Mouse (Mus musculus) cerebellum, adult 9-11 months (tissue): ENCODE results near the gene Actr6.
"Not testable (repeated sequence)": the region's sequence is repeated elsewhere in the genome, so short reads cannot be mapped to it uniquely, and the experiment has no call there.

ENCODE experiments used
- DNase-seq: peaks from one replicate; pipeline ENCODE4 v3.0.0; 2022

The Actr6 gene

GRCm38 (mm10) chr10:89737887-89738286, 5.8 kb upstream of the Actr6 start:
- no peak for DNase-seq

GRCm38 (mm10) chr10:89737092-89737491, 5.0 kb upstream of the Actr6 start:
- DNase-seq: no peak

GRCm38 (mm10) chr10:89731341-89731740, 754 bp downstream of the Actr6 start:
- no peak for DNase-seq

DNA sequence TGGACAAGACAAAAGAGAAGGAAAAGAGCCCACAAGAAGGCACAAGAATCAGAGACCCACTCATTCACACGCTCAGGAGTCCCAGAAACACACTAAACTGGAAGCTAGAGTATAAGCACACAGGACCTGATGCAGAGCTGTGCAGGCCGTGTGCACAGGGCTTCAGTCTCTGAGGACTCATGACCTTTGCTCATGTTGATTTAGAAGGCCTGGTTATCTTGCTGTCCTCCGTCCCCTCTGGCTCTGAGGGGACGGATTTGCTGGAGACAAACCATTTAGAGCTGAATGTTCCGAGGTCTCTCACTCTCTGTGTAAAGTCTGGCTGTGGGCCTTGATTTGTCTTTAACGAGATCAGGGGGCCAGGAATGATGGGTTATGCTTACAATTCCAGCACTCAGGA, 1.7 kb downstream of the Actr6 start:
- DNase-seq: no peak

DNA sequence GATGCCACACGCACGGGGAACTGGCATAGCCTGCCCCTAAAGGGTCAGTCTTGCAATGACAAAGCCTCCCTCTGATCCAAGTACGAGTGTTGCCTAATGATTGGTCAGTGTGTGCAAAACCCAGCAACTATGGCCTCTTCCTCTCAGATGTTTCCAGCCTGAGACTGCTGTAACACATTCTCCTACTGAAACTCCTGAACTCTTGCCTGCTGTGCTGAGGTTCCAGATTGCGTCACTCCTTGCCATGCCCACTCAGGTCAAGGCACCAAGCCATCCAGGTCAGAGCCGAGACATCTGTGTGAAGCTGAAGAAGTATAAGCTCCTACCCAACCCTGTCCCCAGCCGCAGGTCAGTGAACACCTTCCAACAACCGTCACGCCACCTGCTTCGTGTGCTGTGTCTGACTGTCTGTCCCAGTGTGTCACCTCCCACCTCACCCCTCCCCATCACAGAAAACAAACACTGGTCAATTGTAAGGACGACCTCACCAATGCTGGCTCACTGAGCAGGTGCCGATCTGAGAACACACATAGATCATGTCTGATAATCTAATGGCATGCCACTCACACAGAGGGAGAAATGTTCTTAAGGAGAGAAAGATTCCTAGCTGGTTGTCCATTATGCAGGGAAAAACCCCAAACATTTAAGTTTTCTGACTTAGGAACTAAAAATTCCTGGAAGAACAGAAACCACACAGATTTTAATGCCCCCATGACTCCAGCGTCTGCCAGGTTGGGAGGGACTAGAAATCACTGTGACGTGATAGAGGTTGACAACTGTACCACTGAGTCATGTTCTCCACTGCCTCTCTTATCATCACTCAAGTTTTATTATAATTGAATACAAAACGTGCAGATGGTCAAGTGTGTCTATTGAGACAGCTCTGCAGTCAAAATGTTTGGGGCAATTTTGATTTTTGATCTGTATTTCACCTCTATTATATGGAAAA, 9.6 kb downstream of the Actr6 start:
- no peak for DNase-seq

GRCm38 (mm10) chr10:89720796-89721195, 11.3 kb downstream of the Actr6 start:
- no peak for DNase-seq

GRCm38 (mm10) chr10:89720252-89720651, 11.8 kb downstream of the Actr6 start:
- no peak for DNase-seq

DNA sequence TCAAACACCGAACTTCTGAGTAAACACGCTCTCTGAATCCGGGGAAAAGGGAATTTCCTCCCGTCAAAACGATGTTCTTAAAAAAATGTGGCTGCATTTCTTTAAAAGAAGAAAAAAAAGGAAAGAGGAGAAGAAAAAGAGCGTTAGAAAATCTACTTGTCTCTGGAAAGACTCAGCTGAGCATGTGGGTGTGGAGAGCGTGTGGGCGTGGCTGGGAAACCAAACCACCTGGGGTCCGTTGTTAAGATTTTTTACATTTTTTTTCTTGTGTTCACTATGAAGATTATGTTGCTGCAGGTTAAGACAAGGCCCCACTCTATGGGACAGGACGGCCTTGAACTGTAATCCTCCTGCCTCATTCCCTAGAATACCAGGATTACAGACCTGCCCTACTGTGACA, 17.2 kb downstream of the Actr6 start:
- DNase-seq: no peak

DNA sequence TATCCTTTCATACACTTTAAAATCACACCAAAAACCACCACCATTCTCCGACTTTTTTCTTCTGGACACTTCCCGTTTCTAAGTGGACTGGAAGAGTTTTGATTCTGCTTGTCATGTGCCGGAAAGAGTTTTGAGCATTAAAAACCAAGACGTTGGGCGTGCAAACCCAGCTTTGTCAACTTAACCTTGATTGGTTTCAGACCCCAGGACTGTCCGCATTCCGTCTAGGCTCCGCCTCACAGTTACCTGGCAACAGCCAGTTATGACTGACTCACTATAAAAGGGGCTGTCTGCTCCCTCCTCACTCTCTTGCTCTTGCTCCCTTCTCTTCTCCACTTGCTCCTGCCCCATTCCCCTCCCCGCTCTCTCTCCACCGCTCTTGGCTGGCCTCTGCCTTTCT, 23.4 kb downstream of the Actr6 start:
- DNase-seq: no peak

DNA sequence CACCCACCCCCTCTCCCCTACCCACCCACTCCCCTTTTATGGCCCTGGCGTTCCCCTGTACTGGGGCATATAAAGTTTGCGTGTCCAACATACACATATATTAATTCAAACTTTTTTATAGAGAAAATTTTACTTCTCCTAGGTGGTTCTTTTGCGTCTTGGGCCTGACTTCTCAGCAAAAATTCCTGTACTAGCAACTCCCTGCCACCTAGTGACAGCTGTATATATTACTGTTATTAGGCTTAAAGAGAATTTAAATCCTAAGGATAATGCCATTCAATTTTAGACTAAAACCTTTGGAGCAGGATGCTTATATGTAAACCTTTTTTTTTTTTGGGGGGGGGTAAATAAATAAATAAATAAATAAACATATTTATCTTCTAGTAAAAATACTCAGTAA, 24.7 kb downstream of the Actr6 start:
- no peak for DNase-seq

DNA sequence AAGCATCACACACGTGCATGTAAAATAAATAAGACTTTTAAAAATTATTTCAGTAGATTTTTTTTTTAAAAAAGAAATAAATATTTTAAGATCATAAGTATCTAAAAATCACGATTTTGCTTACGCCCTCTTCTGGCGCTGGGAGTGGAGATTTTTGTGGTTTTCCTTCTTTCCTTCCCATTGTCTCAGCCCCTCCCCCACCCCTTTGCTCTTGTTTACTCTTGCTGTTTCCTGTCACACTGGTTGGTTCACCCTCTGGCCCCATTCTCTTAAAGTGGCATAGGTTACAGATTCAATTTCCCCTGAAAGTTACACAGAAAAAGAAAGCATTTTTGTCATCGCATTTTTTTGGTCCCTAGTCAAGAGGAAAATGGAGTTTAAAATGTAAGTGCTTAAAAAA, 29.1 kb downstream of the Actr6 start:
- no peak for DNase-seq

DNA sequence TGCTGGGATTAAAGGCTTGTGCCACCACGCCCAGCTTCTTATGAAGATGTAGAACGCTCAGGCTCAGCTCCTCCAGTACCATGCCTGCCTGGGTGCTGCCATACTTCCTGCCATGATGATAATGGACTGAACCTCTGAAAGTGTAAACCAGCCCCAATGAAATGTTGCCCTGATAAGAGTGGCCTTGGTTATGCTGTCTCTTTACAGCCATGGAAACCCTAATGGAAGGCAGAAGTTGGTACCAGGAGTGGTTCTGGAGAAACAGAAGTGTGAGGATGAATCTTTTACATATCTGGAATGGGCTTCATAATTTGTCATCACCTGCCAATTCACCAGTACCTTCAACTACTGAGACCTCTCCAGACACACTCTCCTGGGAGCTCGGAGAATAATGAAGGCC, 34.1 kb downstream of the Actr6 start:
- no peak for DNase-seq

GRCm38 (mm10) chr10:89696270-89696669, 35.8 kb downstream of the Actr6 start:
- not testable (repeated sequence) for DNase-seq

DNA sequence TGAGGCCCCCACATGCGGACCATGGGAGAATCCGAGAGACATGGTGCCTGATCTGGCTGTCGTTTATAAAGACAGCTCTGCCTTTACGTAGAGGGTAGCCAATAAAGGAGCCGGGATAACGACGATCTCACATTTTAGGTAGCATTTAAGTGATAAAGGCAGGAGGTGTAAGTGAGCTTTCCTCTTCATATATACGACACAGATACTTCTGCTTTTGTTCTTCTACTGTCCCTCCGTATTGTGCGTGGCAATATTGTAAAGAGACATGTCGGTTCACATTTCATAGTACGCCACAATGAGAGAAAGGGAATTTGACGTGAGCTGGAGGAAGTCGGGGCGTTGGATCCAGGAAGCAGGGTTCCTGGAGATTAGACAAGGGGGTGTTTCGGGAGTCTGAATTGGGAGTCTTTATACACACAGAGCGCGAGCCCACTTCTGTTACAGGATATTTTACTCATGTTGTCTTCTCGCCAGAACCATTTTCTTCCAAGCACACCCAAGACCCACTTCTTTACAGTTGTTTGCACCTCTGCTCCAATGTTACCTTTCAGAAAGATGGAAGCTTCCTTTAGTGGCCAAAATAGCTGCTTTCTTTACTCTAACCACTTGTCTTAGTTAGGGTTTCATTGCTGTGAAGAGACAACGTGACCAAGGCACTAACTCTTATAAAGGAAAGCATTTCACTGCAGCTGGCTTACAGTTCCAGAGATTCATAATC, 36.7 kb downstream of the Actr6 start:
- no peak for DNase-seq

GRCm38 (mm10) chr10:89690021-89690420, 42.1 kb downstream of the Actr6 start:
- no peak for DNase-seq

DNA sequence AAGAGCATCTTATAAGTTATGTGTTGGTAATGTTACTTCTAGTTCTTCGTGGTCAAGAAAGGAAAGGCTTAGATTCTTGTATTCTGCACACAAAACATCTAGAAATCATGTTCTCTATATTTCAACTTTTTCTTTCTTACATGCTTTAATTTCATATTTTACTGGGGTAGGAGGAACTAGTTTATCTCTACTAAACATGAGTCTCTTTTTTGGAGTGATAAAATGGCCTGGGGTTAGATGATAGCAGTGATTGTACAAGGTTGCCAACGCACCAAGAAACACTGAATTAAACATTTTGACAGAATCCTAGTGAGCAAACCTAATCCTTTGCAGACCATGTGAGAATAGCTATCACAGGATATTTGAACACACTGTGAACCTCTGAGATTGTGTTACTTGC, 44.6 kb downstream of the Actr6 start:
- no peak for DNase-seq

GRCm38 (mm10) chr10:89686139-89686808, 45.8 kb downstream of the Actr6 start, which contains the start of gene Scyl2:
Scyl2 (minus strand) TSS chr10:89686285.
- peak; percentile 96 for DNase-seq

DNA sequence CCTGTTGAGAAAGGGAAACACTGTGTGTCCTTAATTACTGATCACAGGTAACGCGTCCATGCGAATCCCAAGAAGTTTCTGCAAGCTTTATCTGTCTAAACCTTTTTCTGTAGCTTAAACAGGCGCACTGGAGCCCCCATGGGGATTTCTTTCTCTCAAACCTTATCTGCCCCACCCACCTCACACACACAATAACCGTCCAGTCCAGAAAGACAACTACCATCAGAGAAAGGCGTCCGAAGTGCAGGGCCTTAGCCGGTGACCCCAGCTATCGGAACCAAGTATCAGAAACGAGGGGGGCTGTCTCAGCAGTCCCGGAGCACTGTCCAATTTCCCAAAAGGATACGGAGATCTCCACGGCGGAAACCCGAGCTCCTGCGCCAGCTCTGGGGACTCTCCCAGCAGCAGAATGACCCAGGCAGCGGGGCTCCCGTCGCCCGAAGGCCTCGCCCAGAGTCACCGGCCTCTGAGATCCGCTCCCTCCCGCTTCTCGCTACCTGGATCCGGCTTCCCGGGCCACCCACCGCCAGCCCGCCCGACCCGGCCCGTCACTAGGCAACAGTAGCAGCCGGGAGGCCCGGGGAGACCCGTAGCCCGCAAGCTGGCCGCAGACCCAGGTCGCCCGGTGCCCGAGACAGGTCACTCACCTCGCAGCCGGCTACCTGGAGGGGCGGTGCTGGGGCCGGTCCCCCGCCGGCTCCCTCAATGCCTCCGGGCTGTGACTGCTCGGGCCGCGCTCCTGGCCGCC, 46.5 kb downstream of the Actr6 start:
- DNase-seq: no peak

- DNase-seq: no peak
These were observed 49.1 kb downstream of the Actr6 start for GRCm38 (mm10) chr10:89682961-89683360.

GRCm38 (mm10) chr10:89682157-89682556, 49.9 kb downstream of the Actr6 start:
- no peak for DNase-seq

DNA sequence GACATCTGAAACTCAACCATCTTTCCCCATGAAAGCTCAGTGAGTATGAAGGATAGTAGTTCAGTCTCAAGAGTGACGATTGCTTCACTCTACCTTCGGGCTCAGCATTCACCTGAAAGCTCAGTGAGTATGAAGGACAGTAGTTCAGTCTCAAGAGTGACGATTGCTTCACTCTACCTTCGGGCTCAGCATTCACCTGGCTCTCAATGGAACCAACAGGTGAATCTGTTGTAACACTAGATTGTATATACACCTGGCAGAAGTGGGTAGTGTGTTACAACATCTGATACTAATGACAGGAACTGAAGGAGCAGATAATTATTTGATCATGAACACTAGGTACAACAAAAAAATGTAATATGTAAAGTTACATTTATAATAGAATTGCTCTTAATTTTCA, 50.4 kb downstream of the Actr6 start:
- no peak for DNase-seq

DNA sequence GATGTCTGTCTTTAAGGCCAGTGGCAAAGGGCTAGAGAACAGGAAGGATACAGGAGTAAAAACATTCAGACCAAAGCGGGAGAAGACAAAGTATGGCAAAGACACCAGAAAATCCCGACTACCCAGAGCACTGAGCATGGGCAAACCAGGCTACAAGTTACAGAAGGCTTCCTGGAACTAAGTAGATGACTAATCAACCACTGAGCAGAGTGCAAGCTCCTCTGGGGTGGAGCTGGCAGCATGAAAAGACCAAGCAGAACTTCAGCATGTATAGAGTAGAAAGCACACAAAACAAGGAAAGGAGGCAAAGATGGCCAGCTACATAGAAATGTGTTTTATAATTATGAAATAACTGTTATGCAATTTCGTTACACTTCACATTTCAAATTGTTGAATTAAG, 51.6 kb downstream of the Actr6 start:
- no peak for DNase-seq

DNA sequence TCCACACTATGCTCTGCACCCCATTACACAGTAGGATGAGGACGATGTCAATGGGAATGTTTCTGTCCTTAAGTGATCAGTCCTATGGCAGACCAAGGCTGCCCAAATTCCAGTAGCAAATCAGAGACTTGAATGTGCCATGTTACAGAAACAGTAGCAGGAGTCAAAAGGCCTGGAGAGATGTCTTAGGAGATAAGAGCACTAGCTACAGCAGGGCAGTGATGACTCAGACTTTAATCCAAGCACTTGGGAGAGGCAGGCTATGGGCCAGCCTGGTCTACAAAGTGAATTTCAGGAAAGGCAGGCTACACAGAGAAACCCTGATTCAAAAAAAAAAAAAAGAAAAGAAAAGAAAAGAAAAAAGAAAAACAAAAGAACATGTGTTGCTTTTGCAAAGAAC, 52.6 kb downstream of the Actr6 start:
- DNase-seq: no peak
